ENCODE assay signal across 10 mouse cellular contexts in the genomic region with DNA sequence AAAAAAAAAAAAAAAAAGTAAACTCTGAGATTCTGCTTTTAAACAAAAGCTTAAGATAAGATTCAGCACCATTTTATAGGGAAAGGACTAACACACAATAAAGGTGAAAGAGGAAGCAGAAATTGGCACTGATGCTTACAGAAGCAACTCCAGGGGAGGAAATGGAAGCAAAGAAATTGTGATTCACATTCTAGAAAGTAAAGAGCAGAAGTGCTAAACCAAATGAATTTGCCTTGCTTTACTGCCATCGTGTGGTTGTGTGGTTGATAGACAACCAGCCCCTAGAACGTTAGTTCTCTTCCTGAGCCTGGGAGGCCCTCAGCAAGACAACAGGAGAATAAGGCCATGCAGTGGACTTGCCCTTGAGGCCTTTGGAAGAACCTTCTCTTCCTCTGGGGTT. TPM values are rescaled to one million over a fixed set of nuclear protein-coding genes. Genes with fewer than 3 reads are reported as not detected.
DNase-seq lines count a peak whose midpoint lies in the region; ATAC-seq lines count a peak whose summit lies in the region.
"Had no signal": no experiment of that assay in that cellular context is flagged by ENCODE, and none has a peak within 500 bp of the region (broad histone marks: within the 10 kb centered on the region; RNA-seq: fewer than 3 reads in every experiment).

No protein-coding gene starts in this region.

- 17% methylated on average over 2 of the region's 2 CpGs for WGBS in midbrain, embryonic 15.5 days

- no peak overlapping the region for H3K4me3 ChIP-seq in midbrain, embryonic 15.5 days
- H3K4me3 ChIP-seq: heart, embryonic 15.5 days; myocyte had no signal

- peak; percentile 90 for ATAC-seq in frontal cortex, adult (ENCODE audit: low TSS enrichment)
- ATAC-seq in midbrain, embryonic 15.5 days (replicated peaks), result 0 out of 2 replicates have a peak, but pooled peaks have one; percentile 52

- no peak for DNase-seq in frontal cortex, postnatal 25 days (ENCODE audit: low spot score in 2 of 2)
- peak; percentile 58 for DNase-seq in 3T3-L1 (ENCODE audit: low read depth, low spot score)
- peak; percentile 40 for DNase-seq in adrenal gland, postnatal 14 days
- peak; percentile 4 to 61 for DNase-seq in frontal cortex, adult 2 months (ENCODE audit: extremely low spot score in 1 of 2, low spot score in 1 of 2)
- DNase-seq in left cerebral cortex, adult 11 months (ENCODE audit: low spot score), result peak; percentile 5
- no peak for DNase-seq in urinary bladder, adult 2 months (ENCODE audit: low spot score)

- no peak overlapping the region for H3K9ac ChIP-seq in midbrain, embryonic 15.5 days
- H3K9ac ChIP-seq: heart, embryonic 15.5 days had no signal

- H3K27ac ChIP-seq in midbrain, embryonic 15.5 days, result no peak overlapping the region
- H3K27ac ChIP-seq: heart, embryonic 15.5 days had no signal

- no peaks in the 10 kb centered on the region for H3K27me3 ChIP-seq in midbrain, embryonic 15.5 days (replicated peaks)
- H3K27me3 ChIP-seq: heart, embryonic 15.5 days had no signal

- no peaks in the 10 kb centered on the region for H3K4me1 ChIP-seq in midbrain, embryonic 15.5 days
- H3K4me1 ChIP-seq: heart, embryonic 15.5 days had no signal

- no peaks in the 10 kb centered on the region for H3K9me3 ChIP-seq in midbrain, embryonic 15.5 days
- H3K9me3 ChIP-seq: heart, embryonic 15.5 days had no signal

- no peak overlapping the region for H3K4me2 ChIP-seq in midbrain, embryonic 15.5 days
- H3K4me2 ChIP-seq: heart, embryonic 15.5 days had no signal

- H3K36me3 ChIP-seq in midbrain, embryonic 15.5 days (replicated peaks), result no peaks in the 10 kb centered on the region
- H3K36me3 ChIP-seq: heart, embryonic 15.5 days had no signal

RNA-seq across cellular contexts. Expression of a gene that starts 41.7 kb away (rescaled TPM):
- total RNA-seq in adrenal gland, postnatal 14 days (2021), result not detected in 2 replicates
- polyA plus RNA-seq in frontal cortex, adult 2 months (2012; rRNA removed), result 0.08 and 0.15 TPM in 2 replicates
- 0.14 and 0.15 TPM in 2 replicates for polyA plus RNA-seq in midbrain, embryonic 15.5 days (2015; fragmentation: Nextera tagmentation; extraction: Ambion mirVana)
- 1.3 and 1.5 TPM in 2 replicates for polyA plus RNA-seq in urinary bladder, adult 2 months (2012; rRNA removed)
- polyA plus RNA-seq: heart, embryonic 15.5 days had no signal

Comparison
In these comparisons a context has a peak if more than half of its experiments do, and no peak if none do; other contexts are left out.
1. DNase-seq: peak in 3T3-L1 (single experiment), adrenal gland, postnatal 14 days (single experiment), frontal cortex, adult 2 months (2 of 2) and left cerebral cortex, adult 11 months (single experiment); none in frontal cortex, postnatal 25 days (0 of 2) and urinary bladder, adult 2 months (single experiment).